Mouse (Mus musculus) embryonic facial prominence, embryonic 13.5 days (tissue): ENCODE results near the gene Rassf3. TPM values are rescaled to one million over a fixed set of nuclear protein-coding genes. Genes with fewer than 3 reads are reported as not detected.
A peak's percentile ranks its signal among the peaks of the same experiment; 100 is the strongest.

ENCODE experiments used
- ATAC-seq: fragments of 200-750 bp; cut with Nextera tagmentation; 2 replicates; pipeline ENCODE4 v1.8.0; 2017; ENCODE audit warnings: low read depth; ENCODE audit not compliant: insufficient number of reproducible peaks, insufficient read depth, low FRiP score, low TSS enrichment
- H3K27ac ChIP-seq: fragments of 300-500 bp; sonication (generic); 2 replicates; pipeline ENCODE4 v1.5.1; 2015; ENCODE audit warnings: moderate library complexity, mild to moderate bottlenecking, inconsistent platforms
- H3K27me3 ChIP-seq: fragments of 300-500 bp; sonication (generic); 2 replicates; pipeline ENCODE4 v1.6.1; 2015; ENCODE audit warnings: mild to moderate bottlenecking, inconsistent platforms
- H3K36me3 ChIP-seq: fragments of 300-500 bp; sonication (generic); 2 replicates; pipeline ENCODE4 v1.6.1; 2015; ENCODE audit warnings: mild to moderate bottlenecking, inconsistent platforms
- H3K4me1 ChIP-seq: fragments of 300-500 bp; sonication (generic); 2 replicates; pipeline ENCODE4 v1.6.1; 2015; ENCODE audit warnings: inconsistent platforms
- H3K4me2 ChIP-seq: fragments of 300-500 bp; sonication (generic); 2 replicates; pipeline ENCODE4 v1.6.1; 2015; ENCODE audit warnings: moderate library complexity, mild to moderate bottlenecking, inconsistent platforms
- H3K4me3 ChIP-seq: fragments of 300-500 bp; sonication (generic); 2 replicates; pipeline ENCODE4 v1.5.1; 2015; ENCODE audit warnings: mild to moderate bottlenecking, inconsistent platforms
- H3K9ac ChIP-seq: fragments of 300-500 bp; sonication (generic); 2 replicates; pipeline ENCODE4 v1.6.1; 2015; ENCODE audit warnings: mild to moderate bottlenecking, inconsistent platforms
- H3K9me3 ChIP-seq: fragments of 300-500 bp; sonication (generic); 2 replicates; pipeline ENCODE4 v1.6.1; 2016; ENCODE audit warnings: inconsistent platforms
- WGBS: fragments of 180-500 bp; shearing (Covaris S2); methylation state at CpG from one replicate; pipeline ENCODE4 v1.1.7; 2015; ENCODE audit warnings: mixed read lengths; 5-methylcytosine and 5-hydroxymethylcytosine counted together
- polyA plus RNA-seq: library from polyadenylated mRNA; unstranded; fragments of >200 nt; fragmentation: Nextera tagmentation; extraction: Ambion mirVana; gene quantifications from 2 replicates; pipeline ENCODE4 v1.2.1, GENCODE M21; 2015

The Rassf3 gene
- polyA plus RNA-seq, 1 experiment from 2014 or later, result 20.8 TPM

DNA sequence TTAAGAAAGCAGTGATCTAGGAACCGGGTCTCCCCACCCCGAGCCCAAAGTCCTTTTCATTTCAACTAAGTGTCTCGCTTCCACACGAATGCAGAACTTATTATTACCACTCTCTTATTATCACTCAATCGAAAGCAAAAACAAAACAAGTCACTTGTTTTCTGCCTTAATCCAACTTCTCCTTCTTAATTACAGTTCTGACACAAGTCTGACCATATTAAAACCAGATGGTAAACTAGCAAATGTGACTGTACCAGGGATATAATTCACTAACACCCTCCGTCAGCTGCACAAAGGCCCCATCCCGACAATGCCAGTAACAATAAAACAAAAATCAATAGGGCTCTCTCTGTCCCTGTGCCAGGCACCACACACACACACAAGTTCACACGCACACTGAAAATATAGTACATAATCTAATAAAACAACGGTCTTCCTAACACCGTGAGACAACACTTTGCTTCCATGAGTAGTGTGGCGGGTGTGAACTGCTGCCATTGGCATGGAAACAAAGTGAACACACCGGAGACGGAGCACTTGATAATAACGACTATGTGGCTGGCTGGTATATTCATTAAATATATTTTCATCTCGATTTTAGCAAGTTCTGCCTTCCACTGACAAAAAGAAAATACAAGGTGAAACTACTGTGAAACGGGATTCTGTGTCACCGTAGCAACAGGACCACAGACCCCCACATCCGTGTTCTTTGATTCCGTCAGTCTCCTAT, 16.9 kb downstream of the Rassf3 start:
- Histone ChIP-seq H3K27ac (peak overlapping the region; percentile 16; the same call in 1 of the 2 replicates), H3K4me2 (peak overlapping the region; percentile 18; the same call in 1 of the 2 replicates), H3K4me3 (no peak overlapping the region), H3K4me1 (peaks cover 48% of the 10 kb centered on the region), H3K27me3 (no peaks in the 10 kb centered on the region), H3K9me3 (no peaks in the 10 kb centered on the region), H3K36me3 (peaks cover 8% of the 10 kb centered on the region; the same call in 1 of the 2 replicates), H3K9ac (no peak overlapping the region)
- no peak; the same call in 1 of the 2 replicates for ATAC-seq
- 66% methylated on average over 19 of the region's 19 CpGs for WGBS

DNA sequence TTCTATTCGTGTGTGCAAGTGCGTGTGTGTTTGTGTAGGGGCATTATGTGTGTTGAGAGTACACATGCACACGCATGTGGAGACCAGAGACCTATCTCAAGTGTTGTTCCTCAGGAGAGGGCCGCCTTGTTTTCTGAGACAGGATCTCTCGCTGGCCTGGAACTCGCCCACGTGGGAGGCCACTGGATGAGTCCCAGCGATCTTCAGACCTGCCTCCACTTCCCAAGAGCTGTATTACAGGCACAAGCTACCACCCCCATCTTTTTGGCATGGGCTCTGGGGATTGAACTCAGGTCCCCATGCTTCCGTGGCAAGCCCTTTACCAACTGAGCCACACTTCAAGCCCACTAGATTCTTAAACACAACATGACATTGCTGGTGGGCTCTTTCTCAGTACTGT, 17.7 kb downstream of the Rassf3 start:
- Histone ChIP-seq H3K4me1 (peaks cover 48% of the 10 kb centered on the region), H3K27ac (0 out of 2 replicates have a peak overlapping the region, but pooled peaks have one; percentile 28)

DNA sequence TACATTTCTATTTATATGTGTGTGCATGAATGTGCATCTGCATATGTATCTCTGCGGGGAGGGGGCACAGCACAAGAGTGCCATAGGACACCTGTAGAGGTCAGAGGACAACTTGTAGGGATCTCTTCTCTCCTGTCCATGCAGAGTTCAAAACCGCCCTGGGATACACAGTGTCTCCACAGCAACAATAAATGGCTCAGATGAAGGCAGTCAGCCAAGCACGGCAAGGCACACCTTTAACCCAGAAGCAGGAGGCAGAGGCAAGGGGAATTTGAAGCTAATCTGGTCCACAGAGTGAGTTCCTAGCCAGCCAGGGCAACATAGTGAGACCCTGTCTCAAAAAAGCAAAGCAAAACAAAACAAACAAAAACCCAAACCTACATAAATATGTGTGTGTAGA, 18.8 kb downstream of the Rassf3 start:
- Histone ChIP-seq H3K4me3 (no peak overlapping the region), H3K9me3 (no peaks in the 10 kb centered on the region), H3K9ac (no peak overlapping the region), H3K27ac (no peak overlapping the region), H3K27me3 (no peaks in the 10 kb centered on the region), H3K36me3 (peaks cover 3% of the 10 kb centered on the region; the same call in 1 of the 2 replicates), H3K4me2 (no peak overlapping the region), H3K4me1 (peaks cover 47% of the 10 kb centered on the region)
- WGBS, result 80% methylated on average over 3 of the region's 3 CpGs
- no peak for ATAC-seq

More for the DNA sequence above, 17.7 kb downstream of the Rassf3 start:
- H3K27me3 ChIP-seq, result no peaks in the 10 kb centered on the region
- no peaks in the 10 kb centered on the region for H3K9me3 ChIP-seq
- WGBS, result 85% methylated on average over 9 of the region's 9 CpGs
- peaks cover 8% of the 10 kb centered on the region; the same call in 1 of the 2 replicates for H3K36me3 ChIP-seq
- no peak overlapping the region for H3K4me3 ChIP-seq
- no peak for ATAC-seq
- H3K4me2 ChIP-seq, result no peak overlapping the region
- no peak overlapping the region for H3K9ac ChIP-seq

DNA sequence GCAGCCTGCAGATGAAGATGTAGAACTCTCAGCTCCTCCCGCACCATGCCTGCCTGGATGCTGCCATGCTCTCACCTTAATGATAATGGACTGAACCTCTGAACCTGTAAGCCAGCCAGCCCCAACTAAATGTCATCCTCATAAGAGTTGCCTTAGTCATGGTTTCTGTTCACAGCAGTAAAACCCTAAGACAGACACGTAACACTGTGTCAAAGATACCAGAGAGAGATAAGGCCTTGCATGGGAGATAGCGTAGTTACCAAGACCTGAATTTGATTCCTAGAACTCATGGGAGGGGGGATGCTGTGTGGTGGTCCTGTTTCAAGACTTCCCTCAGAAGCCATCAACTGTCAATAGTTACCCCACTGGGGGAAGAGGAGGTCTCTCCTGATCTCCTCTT, 20.6 kb downstream of the Rassf3 start:
- no peak overlapping the region for H3K27ac ChIP-seq
- no peaks in the 10 kb centered on the region for H3K27me3 ChIP-seq
- ATAC-seq, result no peak
- H3K9ac ChIP-seq, result no peak overlapping the region
- no peaks in the 10 kb centered on the region for H3K9me3 ChIP-seq
- H3K4me3 ChIP-seq, result no peak overlapping the region
- peaks cover 35% of the 10 kb centered on the region for H3K4me1 ChIP-seq
- no peaks in the 10 kb centered on the region for H3K36me3 ChIP-seq
- H3K4me2 ChIP-seq, result no peak overlapping the region
- WGBS, result 90% methylated on average over 3 of the region's 3 CpGs

DNA sequence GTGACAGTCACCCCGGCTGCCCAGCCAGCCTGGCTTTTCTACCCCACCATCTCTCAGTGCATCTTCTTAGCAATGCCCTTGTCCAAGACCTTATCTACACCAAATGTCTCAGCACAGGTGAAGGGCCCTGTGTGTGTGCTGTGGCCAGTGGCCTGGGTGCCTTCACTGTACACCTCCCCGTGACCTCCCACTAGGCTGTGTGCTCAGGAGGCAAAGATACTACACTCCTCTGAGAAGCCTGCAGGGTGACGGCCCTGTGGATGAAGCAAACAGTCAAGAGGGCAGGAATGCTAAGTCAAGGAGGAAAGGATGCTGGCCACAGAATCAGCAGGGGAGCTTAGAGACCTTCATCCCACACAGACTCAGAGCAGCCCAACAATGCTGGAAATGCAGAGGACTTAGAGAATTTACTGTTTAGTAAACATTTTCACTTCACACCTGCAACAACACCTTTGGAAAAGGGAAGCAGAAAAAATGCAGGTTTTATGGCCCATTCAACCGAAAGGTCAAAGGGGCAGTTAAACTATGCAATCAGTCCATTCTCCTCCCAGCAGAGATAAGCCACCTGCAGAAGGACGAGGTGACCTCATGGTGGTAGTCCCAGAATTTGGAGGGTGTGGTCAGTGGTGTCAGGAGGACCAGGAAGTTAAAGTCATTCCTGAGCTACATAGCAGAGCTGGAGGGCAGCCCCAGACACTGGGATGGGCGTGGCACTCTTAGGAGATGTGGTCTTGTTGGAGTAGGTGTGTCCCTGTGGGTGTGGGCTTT, 21.3 kb downstream of the Rassf3 start:
- Histone ChIP-seq H3K9ac (no peak overlapping the region), H3K4me2 (no peak overlapping the region), H3K27me3 (no peaks in the 10 kb centered on the region), H3K9me3 (no peaks in the 10 kb centered on the region), H3K4me3 (no peak overlapping the region), H3K27ac (no peak overlapping the region), H3K36me3 (no peaks in the 10 kb centered on the region), H3K4me1 (peaks cover 29% of the 10 kb centered on the region)
- ATAC-seq, result no peak
- WGBS, result 79% methylated on average over 6 of the region's 6 CpGs

DNA sequence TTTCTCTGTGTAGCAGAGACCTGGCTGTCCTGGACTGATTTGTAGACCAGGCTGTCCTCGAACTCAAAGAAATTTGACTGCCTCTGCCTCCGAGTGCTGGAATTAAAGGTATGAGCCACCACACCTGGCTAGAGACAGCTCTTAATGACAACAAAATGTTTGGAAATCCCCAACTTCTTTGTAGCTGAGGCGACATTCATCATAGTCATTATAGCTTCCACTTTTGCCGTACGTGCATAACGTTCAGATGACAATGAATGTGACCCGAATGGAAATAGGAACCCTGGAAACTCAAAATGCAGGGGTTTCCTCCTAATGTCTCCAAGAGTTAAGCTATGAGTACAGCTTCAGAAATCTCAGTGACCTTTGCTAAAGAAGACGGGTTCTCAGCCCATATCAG, 22.1 kb downstream of the Rassf3 start:
- WGBS, result 71% methylated on average over 8 of the region's 8 CpGs
- no peak for ATAC-seq
- no peak overlapping the region for H3K4me2 ChIP-seq
- H3K4me1 ChIP-seq, result peaks cover 21% of the 10 kb centered on the region
- no peak overlapping the region for H3K27ac ChIP-seq
- H3K36me3 ChIP-seq, result no peaks in the 10 kb centered on the region; the same call in 1 of the 2 replicates
- no peak overlapping the region for H3K9ac ChIP-seq
- no peaks in the 10 kb centered on the region for H3K9me3 ChIP-seq
- H3K27me3 ChIP-seq, result no peaks in the 10 kb centered on the region
- H3K4me3 ChIP-seq, result no peak overlapping the region

DNA sequence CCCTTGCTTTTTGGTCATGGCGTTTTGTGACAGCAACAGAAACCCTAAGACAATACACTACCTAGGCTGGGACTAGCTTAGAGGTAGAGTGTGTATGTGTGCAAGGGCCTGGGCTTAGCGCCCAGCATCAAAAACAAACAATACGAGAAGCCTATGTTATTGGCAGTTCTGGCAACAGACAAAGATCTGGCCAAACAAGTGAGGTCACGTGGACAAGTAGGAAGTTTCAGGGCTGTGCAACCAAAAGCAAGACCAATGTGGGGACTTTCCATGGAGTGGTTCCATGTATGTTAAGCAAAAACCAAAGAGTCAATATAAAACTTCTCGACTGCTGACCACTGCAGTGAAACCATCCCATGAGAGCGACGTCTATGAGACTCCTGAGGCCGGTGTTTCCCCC, 30.3 kb downstream of the Rassf3 start:
- no peak for ATAC-seq
- Histone ChIP-seq H3K36me3 (peaks cover 4% of the 10 kb centered on the region; the same call in 1 of the 2 replicates), H3K4me2 (no peak overlapping the region), H3K4me1 (peaks cover 34% of the 10 kb centered on the region), H3K9ac (no peak overlapping the region), H3K4me3 (no peak overlapping the region), H3K27me3 (no peaks in the 10 kb centered on the region), H3K9me3 (no peaks in the 10 kb centered on the region), H3K27ac (no peak overlapping the region)
- WGBS, result 92% methylated on average over 8 of the region's 8 CpGs

DNA sequence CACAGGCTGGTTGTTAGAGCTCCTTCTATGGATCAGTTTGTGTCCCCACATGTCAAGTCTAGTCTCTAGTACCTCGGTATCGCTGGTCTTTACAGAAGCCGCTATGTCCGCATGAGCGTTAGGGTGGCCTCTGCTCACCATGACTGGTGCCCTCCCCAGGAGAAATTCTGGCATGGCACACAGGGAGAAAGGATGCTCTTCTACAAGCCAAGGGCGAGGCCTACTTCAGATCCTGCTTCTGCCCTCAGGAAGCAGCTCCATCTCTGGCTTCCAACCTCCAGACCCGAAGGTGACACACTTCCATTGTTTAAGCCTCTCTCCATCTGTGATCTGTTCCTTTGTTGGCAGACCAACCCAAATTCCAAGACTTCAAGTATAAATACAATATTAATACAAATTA, 31.9 kb downstream of the Rassf3 start:
- Histone ChIP-seq H3K9ac (no peak overlapping the region), H3K4me3 (no peak overlapping the region), H3K27me3 (no peaks in the 10 kb centered on the region), H3K36me3 (peaks cover 4% of the 10 kb centered on the region; the same call in 1 of the 2 replicates), H3K4me1 (peaks cover 47% of the 10 kb centered on the region), H3K9me3 (no peaks in the 10 kb centered on the region), H3K4me2 (no peak overlapping the region), H3K27ac (peak overlapping the region; percentile 48; the same call in 1 of the 2 replicates)
- WGBS, result 91% methylated on average over 7 of the region's 7 CpGs
- no peak for ATAC-seq

DNA sequence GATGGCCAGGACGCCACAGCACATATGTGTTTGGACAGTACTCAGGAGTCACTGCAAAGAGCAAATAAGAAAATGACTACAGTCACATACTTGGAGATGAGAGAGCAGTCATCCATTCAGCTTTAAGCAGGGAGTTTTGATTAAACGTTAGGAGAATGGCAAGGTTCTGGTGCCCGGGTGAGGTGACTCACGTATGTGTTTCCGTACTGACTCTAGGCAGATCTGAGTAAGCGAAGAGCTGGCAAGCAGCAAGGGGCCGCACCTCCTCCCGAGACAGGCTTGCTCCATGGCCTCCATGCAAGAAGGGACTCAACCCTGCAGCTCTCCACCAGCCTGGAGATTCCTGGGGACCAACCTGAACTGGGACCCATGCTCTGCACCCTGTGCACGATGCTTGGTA, 32.4 kb downstream of the Rassf3 start:
- Histone ChIP-seq H3K27me3 (no peaks in the 10 kb centered on the region), H3K9ac (no peak overlapping the region), H3K36me3 (peaks cover 4% of the 10 kb centered on the region; the same call in 1 of the 2 replicates), H3K4me1 (peaks cover 47% of the 10 kb centered on the region), H3K27ac (0 out of 2 replicates have a peak overlapping the region, but pooled peaks have one; percentile 48), H3K9me3 (no peaks in the 10 kb centered on the region), H3K4me3 (no peak overlapping the region), H3K4me2 (no peak overlapping the region)
- WGBS, result 88% methylated on average over 9 of the region's 9 CpGs
- ATAC-seq, result no peak

DNA sequence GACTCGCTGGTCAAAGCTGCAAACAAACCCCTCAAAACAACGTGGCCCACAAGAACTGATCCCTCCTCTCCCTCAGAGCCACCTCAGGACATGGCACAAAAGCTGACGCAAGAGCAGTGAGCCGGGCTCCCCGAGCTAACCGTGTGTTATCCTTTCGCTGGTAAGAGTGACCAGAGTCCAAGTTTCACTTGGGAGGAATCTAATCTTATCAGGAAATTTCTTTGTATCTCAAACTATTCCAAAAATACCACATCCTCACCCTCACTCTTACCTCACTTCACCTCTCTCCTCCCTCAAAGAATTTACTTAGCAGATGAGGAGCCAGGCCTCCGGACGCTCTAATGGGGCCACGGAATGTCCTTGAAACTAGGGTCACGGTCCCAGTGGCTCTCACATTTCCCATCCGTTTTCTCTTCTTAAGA, 36.8 kb downstream of the Rassf3 start:
- 85% methylated on average over 12 of the region's 12 CpGs for WGBS
- ATAC-seq, result no peak
- Histone ChIP-seq H3K4me1 (peaks cover 62% of the 10 kb centered on the region), H3K4me3 (no peak overlapping the region), H3K36me3 (peaks cover 4% of the 10 kb centered on the region; the same call in 1 of the 2 replicates), H3K27ac (no peak overlapping the region), H3K4me2 (no peak overlapping the region), H3K9me3 (no peaks in the 10 kb centered on the region), H3K27me3 (no peaks in the 10 kb centered on the region), H3K9ac (no peak overlapping the region)

DNA sequence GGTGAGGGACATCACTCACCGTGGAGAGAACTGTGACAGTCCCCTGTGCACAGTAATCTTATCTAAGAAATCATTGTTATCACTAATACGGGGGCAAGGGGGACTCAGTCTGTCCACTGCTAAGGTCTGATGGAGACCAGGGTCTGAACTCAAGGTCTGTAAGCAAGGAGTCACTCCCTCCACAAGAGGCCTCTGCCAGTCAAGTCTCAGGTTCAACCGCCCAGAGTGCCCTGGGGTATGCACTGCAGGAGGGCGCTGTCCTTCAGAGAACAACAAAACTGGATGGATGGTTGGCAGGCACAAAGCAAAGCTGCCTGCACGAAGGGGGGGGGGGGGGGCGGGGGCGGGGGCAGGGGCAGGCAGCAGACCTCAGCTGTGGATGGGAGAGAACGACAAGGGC, 38.0 kb downstream of the Rassf3 start:
- Histone ChIP-seq H3K9me3 (no peaks in the 10 kb centered on the region), H3K27me3 (no peaks in the 10 kb centered on the region), H3K27ac (peak overlapping the region; percentile 39; the same call in 1 of the 2 replicates), H3K4me2 (no peak overlapping the region), H3K36me3 (no peaks in the 10 kb centered on the region), H3K4me3 (no peak overlapping the region), H3K4me1 (peaks cover 64% of the 10 kb centered on the region), H3K9ac (no peak overlapping the region)
- no peak for ATAC-seq
- WGBS, result 68% methylated on average over 5 of the region's 8 CpGs
